Mouse (Mus musculus) hindbrain, postnatal 0 days (tissue): ENCODE measurements at regions not wholly inside any gene's neighbourhood (a gene's known extent, or its start where the extent isn't known, plus 50 kb on each side); places are given as distances from the start of the nearest gene placed in this dataset.

ENCODE experiments used
- ATAC-seq: fragments of 200-750 bp; cut with Nextera tagmentation; 2 replicates; pipeline ENCODE4 v1.8.0; 2017; ENCODE audit warnings: mild to moderate bottlenecking, moderate TSS enrichment, moderate library complexity
- DNase-seq: peaks from one replicate; pipeline ENCODE4 v3.0.0-alpha.2; 2015; ENCODE audit warnings: low spot score
- H3K27ac ChIP-seq: fragments of 300-500 bp; sonication (generic); 2 replicates; pipeline ENCODE4 v1.5.1; 2014; ENCODE audit warnings: mild to moderate bottlenecking
- H3K27me3 ChIP-seq: fragments of 300-500 bp; sonication (generic); 2 replicates; pipeline ENCODE4 v1.6.1; 2014; ENCODE audit warnings: low read length, mixed read lengths; ENCODE audit not compliant: insufficient read depth
- H3K36me3 ChIP-seq: fragments of 300-500 bp; sonication (generic); 2 replicates; pipeline ENCODE4 v1.6.1; 2014; ENCODE audit warnings: low read length, mixed read lengths; ENCODE audit not compliant: insufficient read depth
- H3K4me1 ChIP-seq: fragments of 300-500 bp; sonication (generic); 2 replicates; pipeline ENCODE4 v1.6.1; 2014; ENCODE audit warnings: antibody characterized with exemption, low read length, mixed read lengths; ENCODE audit not compliant: insufficient read depth
- H3K4me2 ChIP-seq: fragments of 300-500 bp; sonication (generic); 2 replicates; pipeline ENCODE4 v1.6.1; 2014; ENCODE audit warnings: low read depth, mild to moderate bottlenecking, low read length, moderate library complexity, mixed read lengths
- H3K4me3 ChIP-seq: fragments of 300-500 bp; sonication (generic); 2 replicates; pipeline ENCODE4 v1.5.1; 2014; ENCODE audit warnings: low read length
- H3K9ac ChIP-seq: fragments of 300-500 bp; sonication (generic); replicated peaks from 2 replicates; pipeline ENCODE4 v1.6.1; 2014; ENCODE audit warnings: mild to moderate bottlenecking, low read length, moderate library complexity, mixed read lengths
- H3K9me3 ChIP-seq: fragments of 300-500 bp; sonication (generic); 2 replicates; pipeline ENCODE4 v1.6.1; 2016; ENCODE audit warnings: low read length, mixed read lengths
- CTCF ChIP-seq: IDR thresholded peaks from 2 replicates; pipeline ENCODE4 v1.5.1; 2016; ENCODE audit warnings: antibody characterized with exemption, control low read depth, low read depth
- WGBS: fragments of 180-500 bp; shearing (Covaris S2); extraction: QIAGEN DNeasy Blood & Tissue Kit; methylation state at CpG from one replicate; pipeline ENCODE4 v1.1.7; 2014; 5-methylcytosine and 5-hydroxymethylcytosine counted together

DNA sequence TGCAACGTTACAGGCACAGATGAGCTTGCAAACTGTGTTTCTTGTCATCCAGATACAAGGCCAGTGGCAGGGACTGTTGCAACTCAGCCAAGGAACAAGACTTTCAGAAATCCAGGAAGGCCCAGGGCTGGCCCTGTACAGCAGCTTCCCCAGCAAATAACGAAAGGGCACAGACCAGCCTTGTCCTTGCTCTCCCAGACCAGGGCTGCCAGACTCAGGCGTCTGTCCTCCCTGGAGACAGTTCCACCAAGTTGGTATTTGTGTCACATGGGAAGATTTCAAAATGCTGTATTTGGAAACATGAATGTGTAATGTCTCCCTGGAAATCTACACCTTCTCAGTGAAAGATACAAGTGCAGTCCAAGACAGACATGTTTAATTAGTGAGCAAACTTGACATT is 157.8 kb downstream of the Cbln1 start:
- 50% methylated on average over 3 of the region's 3 CpGs for WGBS
- no peak for DNase-seq
- no peak for ATAC-seq

DNA sequence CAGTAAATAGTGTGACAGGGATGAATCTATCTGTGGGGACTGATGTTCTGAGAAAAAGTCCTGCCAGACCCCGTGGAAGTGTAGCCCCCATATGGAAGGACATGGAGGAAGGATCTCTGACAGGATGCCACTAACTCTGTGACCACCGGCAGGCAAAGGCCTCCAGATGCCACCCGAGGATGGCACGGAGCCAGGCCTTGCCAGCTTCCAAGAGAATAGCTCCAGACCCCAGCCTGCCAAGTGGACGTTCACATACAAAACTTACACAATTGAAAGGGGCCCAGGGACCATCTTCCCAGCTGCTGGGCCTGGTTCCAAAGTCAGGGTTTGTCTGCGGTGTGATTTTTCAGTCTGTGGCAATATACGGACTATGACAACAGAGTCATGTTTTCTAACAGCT is 161.1 kb downstream of the Cbln1 start:
- H3K4me3 ChIP-seq = no peak overlapping the region
- no peak overlapping the region for H3K27ac ChIP-seq
- whole genome bisulfite sequencing = 38% methylated on average over 7 of the region's 7 CpGs
- 0 out of 2 replicates have a peak, but pooled peaks cover 3% of the 10 kb centered on the region for H3K4me1 ChIP-seq
- DNase-seq (peak; percentile 72), ATAC-seq (no peak)
- no peaks in the 10 kb centered on the region for H3K27me3 ChIP-seq
- H3K9me3 ChIP-seq = no peaks in the 10 kb centered on the region
- no peak for TF ChIP-seq CTCF
- no peak overlapping the region for H3K4me2 ChIP-seq
- no peaks in the 10 kb centered on the region for H3K36me3 ChIP-seq
- H3K9ac ChIP-seq = no peak overlapping the region

More for the DNA sequence above, 157.8 kb downstream of the Cbln1 start:
- Histone ChIP-seq H3K27ac (no peak overlapping the region), H3K9ac (no peak overlapping the region), H3K27me3 (no peaks in the 10 kb centered on the region), H3K9me3 (no peaks in the 10 kb centered on the region), H3K36me3 (no peaks in the 10 kb centered on the region), H3K4me1 (0 out of 2 replicates have a peak, but pooled peaks cover 3% of the 10 kb centered on the region), H3K4me2 (no peak overlapping the region), H3K4me3 (no peak overlapping the region)
- TF ChIP-seq CTCF = no peak

DNA sequence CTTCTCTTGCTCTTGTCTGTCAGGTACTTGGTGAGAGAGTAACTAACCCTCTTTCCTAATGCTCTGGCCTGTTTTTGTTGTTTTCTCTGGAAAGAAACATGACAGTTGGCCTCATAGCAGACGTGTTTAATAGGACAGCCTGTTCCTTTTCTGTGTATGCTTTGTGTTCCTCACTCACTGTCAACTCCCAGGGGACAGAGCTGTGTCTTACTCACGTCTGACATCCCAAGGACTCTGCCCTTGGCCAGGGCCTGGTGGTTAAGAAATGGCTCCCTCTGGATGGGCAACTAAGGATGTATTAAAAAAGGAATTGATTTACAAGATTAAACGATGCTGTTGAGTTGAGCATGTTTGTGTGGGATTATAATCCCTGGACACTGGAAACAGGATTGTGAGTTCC is 164.1 kb downstream of the Cbln1 start:
- Histone ChIP-seq H3K27me3 (no peaks in the 10 kb centered on the region), H3K36me3 (no peaks in the 10 kb centered on the region), H3K9me3 (no peaks in the 10 kb centered on the region), H3K4me1 (0 out of 2 replicates have a peak, but pooled peaks cover 3% of the 10 kb centered on the region), H3K4me3 (no peak overlapping the region), H3K4me2 (no peak overlapping the region), H3K27ac (no peak overlapping the region), H3K9ac (no peak overlapping the region)
- WGBS = 69% methylated on average over 3 of the region's 3 CpGs
- TF ChIP-seq CTCF = no peak
- ATAC-seq (no peak), DNase-seq (no peak)

DNA sequence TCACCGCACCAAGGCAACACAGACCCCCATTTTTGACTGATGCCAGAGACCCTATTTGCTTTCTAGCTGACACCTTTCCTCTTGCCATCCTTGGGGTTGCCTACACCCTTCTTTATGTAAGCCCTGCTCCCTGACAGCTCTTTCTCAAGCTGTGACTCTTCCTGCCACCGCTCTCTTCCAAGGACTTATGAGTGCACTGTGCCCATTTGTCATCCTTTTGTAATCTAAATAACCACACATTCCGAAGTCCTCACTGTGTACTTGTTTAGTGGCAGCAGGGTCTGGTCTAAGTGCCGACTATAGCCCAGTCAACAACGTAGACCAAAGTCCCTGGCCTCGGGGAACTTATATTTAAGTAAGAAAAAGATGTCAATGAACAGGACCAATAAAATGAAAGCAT is 167.4 kb downstream of the Cbln1 start:
- no peak for ATAC-seq
- Histone ChIP-seq H3K4me1 (0 out of 2 replicates have a peak, but pooled peaks cover 4% of the 10 kb centered on the region), H3K36me3 (no peaks in the 10 kb centered on the region), H3K4me2 (no peak overlapping the region), H3K4me3 (no peak overlapping the region), H3K27ac (no peak overlapping the region), H3K9me3 (no peaks in the 10 kb centered on the region), H3K9ac (no peak overlapping the region), H3K27me3 (no peaks in the 10 kb centered on the region)
- 86% methylated on average over 6 of the region's 6 CpGs for WGBS
- TF ChIP-seq CTCF = no peak
- no peak for DNase-seq

DNA sequence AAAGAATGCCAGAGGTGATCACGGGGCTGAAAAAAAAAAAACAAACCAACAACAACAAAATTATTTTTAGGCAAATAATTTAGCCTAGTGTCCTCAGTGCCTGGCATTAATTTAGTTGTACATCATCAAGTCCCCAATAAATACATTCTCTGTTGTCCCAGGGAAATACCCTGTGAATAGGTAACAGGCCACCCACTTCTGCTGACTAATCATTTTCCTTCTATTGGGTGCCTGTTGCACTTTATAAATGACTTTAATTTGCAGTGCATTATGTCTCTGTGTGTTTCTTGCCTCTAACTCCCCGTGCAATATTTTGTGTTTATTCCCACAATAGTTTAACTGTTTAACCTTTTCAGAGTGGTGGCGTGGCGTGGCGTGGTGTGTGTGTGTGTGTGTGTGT is 168.9 kb downstream of the Cbln1 start:
- Histone ChIP-seq H3K4me3 (no peak overlapping the region), H3K36me3 (no peaks in the 10 kb centered on the region), H3K4me1 (0 out of 2 replicates have a peak, but pooled peaks cover 4% of the 10 kb centered on the region), H3K27me3 (no peaks in the 10 kb centered on the region), H3K9me3 (no peaks in the 10 kb centered on the region), H3K9ac (no peak overlapping the region), H3K27ac (no peak overlapping the region), H3K4me2 (no peak overlapping the region)
- WGBS = 84% methylated on average over 5 of the region's 5 CpGs
- DNase-seq = no peak
- TF ChIP-seq CTCF = no peak
- ATAC-seq = no peak

DNA sequence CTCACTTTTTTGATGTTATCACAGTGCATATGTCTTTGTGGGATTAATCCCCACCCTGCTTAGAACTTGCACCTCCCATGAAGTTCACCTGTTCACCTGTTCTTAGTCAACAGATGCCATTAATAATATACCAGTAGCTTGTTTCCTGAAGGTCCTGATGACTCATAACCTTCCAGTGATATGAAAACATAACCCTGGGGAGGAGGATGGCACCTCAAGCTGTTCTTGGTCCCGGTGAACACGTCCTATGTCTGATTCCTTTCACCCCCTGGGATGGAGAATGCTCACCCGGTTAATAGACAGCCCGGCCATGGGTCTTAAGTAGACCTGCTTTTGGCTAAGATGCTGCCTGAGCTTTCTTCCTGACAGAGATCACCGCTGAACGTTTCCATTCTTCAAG is 174.6 kb downstream of the Cbln1 start:
- TF ChIP-seq CTCF = no peak
- no peak overlapping the region for H3K4me3 ChIP-seq
- no peak overlapping the region for H3K27ac ChIP-seq
- H3K4me1 ChIP-seq = 0 out of 2 replicates have a peak, but pooled peaks cover 4% of the 10 kb centered on the region
- no peak overlapping the region for H3K9ac ChIP-seq
- no peak for ATAC-seq
- no peak overlapping the region for H3K4me2 ChIP-seq
- H3K9me3 ChIP-seq = no peaks in the 10 kb centered on the region
- 92% methylated on average over 6 of the region's 6 CpGs for WGBS
- no peaks in the 10 kb centered on the region for H3K27me3 ChIP-seq
- no peaks in the 10 kb centered on the region for H3K36me3 ChIP-seq
- no peak for DNase-seq

DNA sequence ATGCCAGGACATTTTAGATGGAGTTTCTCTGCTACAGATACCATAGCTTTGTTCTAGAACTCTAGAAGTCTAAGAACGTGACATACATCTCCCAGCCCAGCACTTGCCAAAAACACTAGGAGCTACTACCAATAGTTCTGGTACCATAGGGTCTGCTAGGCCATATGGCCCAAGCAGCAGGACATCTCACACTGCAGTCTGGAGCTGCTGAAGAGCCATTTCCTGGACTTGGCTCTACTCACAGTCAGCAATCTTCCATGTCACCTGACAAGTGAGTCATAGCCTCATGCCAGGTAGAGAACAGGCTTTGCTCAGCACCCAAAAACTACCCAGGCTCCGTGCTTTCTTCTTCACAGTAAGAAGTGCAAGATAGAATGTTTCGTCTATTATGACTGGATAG is 175.1 kb downstream of the Cbln1 start:
- H3K9me3 ChIP-seq = no peaks in the 10 kb centered on the region
- no peak overlapping the region for H3K4me2 ChIP-seq
- TF ChIP-seq CTCF = no peak
- H3K36me3 ChIP-seq = no peaks in the 10 kb centered on the region
- no peaks in the 10 kb centered on the region for H3K27me3 ChIP-seq
- 0 out of 2 replicates have a peak, but pooled peaks cover 4% of the 10 kb centered on the region for H3K4me1 ChIP-seq
- DNase-seq = no peak
- 86% methylated on average over 3 of the region's 3 CpGs for WGBS
- no peak overlapping the region for H3K4me3 ChIP-seq
- H3K9ac ChIP-seq = no peak overlapping the region
- ATAC-seq = no peak
- H3K27ac ChIP-seq = no peak overlapping the region
